Mouse (Mus musculus): ENCODE results near the gene Trh. TPM values are rescaled to one million over a fixed set of nuclear protein-coding genes. Genes with fewer than 3 reads are reported as not detected.

Gene Trh
- polyA plus RNA-seq, 1 experiment from 2014 or later, result 6.7 TPM

DNA sequence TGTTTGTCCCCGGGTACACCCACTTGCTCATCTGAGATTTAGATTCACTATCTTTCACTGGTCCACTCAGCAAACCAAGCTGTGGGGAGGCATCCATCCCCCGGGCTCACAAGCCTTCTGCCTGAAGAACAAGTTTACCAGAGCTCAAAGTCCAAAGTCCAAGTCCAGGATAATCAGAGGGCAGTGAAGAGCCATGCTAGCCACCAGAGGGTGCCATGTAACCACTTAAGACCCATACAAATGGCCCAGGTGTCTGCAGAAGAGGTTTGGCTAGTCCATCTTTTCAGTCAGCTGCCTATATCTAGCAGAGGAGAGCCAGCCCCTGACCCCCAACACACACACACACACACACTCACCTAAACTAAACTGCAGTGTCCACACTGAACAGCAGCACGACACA, 25.0 kb downstream of the Trh start:
- 0 out of 2 replicates have a peak, but pooled peaks have one; percentile 21 for ATAC-seq (replicated peaks; ENCODE audit: low FRiP score)
- WGBS, result 50% methylated on average over 3 of the region's 3 CpGs
- Histone ChIP-seq H3K27ac (no peak overlapping the region), H3K4me1 (peaks cover 3% of the 10 kb centered on the region; the same call in 1 of the 2 replicates), H3K9me3 (replicated peaks) (no peaks in the 10 kb centered on the region), H3K4me2 (no peak overlapping the region), H3K9ac (no peak overlapping the region), H3K36me3 (no peaks in the 10 kb centered on the region), H3K27me3 (no peaks in the 10 kb centered on the region), H3K4me3 (replicated peaks) (no peak overlapping the region)

DNA sequence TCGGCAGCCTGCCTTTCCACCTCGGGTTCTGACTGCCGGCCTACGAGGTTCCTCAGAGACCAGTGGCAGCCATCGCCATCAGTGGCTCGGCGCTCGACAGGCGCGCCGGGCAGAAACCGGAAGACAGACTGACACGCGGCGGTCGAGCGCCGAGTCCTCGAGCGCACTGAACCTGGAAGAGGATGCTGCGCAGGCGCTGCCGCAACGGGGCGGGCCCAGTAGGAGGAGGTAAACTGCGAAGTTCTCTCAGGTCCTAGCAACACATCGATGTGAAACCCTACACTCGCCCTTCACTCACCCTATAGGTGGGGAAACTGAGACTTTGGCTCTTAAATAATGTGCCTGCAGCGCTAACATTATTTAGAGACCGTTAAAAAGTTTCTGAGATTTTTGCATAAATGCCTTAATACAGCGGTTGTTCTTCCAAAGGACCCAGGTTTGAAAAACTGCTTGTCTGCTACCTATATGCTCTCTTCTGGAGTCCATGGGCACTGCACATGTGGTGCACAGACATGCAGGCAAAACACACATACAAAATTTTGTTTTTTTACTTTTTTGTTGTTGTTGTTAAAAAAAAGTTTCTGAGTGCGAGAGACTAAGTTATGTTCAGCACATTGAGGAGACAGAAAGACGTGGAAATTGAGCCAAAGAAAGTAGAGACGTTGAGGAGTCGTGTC, 29.5 kb downstream of the Trh start, which contains the start of gene Rbsn:
Gene Rbsn, minus strand, starts transcription at position 153 of the 677 bp plus-strand sequence.
- Histone ChIP-seq H3K4me3 (replicated peaks) (peak within 1 kb of the TSS; percentile 86), H3K9ac (peak within 1 kb of the TSS; percentile 83), H3K27ac (peak within 1 kb of the TSS; percentile 83), H3K27me3 (no peaks in the 10 kb centered on the region), H3K4me2 (peak within 1 kb of the TSS; percentile 76), H3K4me1 (peaks cover 12% of the 10 kb centered on the region), H3K36me3 (peaks cover 17% of the 10 kb centered on the region), H3K9me3 (replicated peaks) (no peaks in the 10 kb centered on the region)
- WGBS, result 9% methylated on average over 35 of the region's 35 CpGs
- ATAC-seq (replicated peaks; ENCODE audit: low FRiP score), result peak; percentile 95

DNA sequence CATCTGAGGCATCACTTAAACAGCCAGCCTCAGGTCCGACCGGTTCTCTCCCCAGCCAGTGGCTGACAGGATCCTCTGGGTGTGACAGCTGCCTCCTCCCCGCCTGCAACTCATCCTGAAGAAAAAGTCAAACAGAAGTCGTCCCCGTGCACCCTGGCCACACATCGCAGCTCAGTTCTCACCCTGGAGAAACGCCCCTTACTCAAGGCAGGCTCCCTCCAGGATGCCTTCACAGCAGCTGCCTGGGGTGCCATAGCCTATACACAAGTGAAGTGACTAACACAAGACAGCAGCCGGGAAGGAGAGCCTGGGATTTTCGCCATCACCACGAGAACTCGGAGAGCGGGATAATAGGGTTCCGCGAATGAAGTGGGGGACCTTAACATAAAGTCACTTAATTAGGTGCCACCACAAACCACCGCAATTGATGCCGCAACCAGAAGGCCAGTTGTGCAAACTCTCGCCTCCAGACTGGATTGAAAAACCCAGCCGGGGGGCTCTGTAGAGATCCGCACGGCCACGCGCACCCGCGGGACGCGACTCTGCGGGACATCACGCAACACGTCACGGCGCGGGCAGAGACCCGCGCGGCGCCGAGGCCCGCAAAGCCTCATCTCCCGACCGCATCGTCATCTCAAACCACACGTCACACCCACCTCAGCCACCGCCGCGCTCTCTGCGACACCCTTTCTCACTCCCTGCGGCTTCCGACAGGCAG, 30.2 kb downstream of the Trh start:
- Histone ChIP-seq H3K4me2 (peak overlapping the region; percentile 76), H3K36me3 (peaks cover 24% of the 10 kb centered on the region), H3K9me3 (replicated peaks) (no peaks in the 10 kb centered on the region), H3K27ac (peak overlapping the region; percentile 83), H3K27me3 (no peaks in the 10 kb centered on the region), H3K4me3 (replicated peaks) (peak overlapping the region; percentile 86), H3K9ac (peak overlapping the region; percentile 83), H3K4me1 (peaks cover 12% of the 10 kb centered on the region)
- peak; percentile 37 for ATAC-seq (replicated peaks; ENCODE audit: low FRiP score)
- under 1% methylated on average over 48 of the region's 48 CpGs for WGBS

DNA sequence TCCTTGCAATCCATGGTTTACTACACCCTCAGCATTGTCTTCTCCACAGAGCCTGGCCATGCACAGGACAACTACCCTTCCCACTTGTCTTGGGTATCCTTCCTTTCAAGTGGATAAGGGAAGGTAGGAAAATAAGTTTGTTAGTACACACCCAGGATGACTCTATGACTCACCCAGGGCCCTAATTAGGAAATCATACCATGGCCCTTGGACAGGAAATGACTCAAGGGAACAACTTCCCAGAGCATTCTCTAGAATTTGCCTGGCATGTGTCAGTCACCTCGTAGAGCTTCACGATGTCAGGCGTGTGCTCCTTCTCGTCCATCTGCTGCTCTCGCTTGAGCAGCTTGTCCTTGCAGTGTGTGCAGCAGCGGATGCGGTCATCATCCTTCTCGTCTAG, 45.0 kb downstream of the Trh start:
- H3K9me3 ChIP-seq (replicated peaks), result no peaks in the 10 kb centered on the region
- H3K27me3 ChIP-seq, result no peaks in the 10 kb centered on the region
- H3K36me3 ChIP-seq, result peaks cover 86% of the 10 kb centered on the region
- H3K4me3 ChIP-seq (replicated peaks), result no peak overlapping the region
- no peak overlapping the region for H3K9ac ChIP-seq
- no peak overlapping the region for H3K27ac ChIP-seq
- ATAC-seq (replicated peaks; ENCODE audit: low FRiP score), result no peak
- H3K4me1 ChIP-seq, result no peaks in the 10 kb centered on the region
- H3K4me2 ChIP-seq, result no peak overlapping the region
- WGBS, result 90% methylated on average over 8 of the region's 8 CpGs

Other genes with a start within 250 kb of the Trh start
- gene Nr2c2, start 153.3 kb downstream of the Trh start, polyA plus RNA-seq (2015; fragmentation: Nextera tagmentation; extraction: Ambion mirVana), result 18.8 and 19.8 TPM in 2 replicates
- gene Mrps25, start 60.6 kb downstream of the Trh start, polyA plus RNA-seq (2015; fragmentation: Nextera tagmentation; extraction: Ambion mirVana), result 95.0 and 97.5 TPM in 2 replicates
- gene Rbsn, start 29.7 kb downstream of the Trh start, polyA plus RNA-seq (2015; fragmentation: Nextera tagmentation; extraction: Ambion mirVana), result 23.8 and 27.0 TPM in 2 replicates

Measured in kidney, embryonic 15.5 days (tissue).